Mouse (Mus musculus): Measurements from ENCODE around the gene Capzb. TPM values are rescaled to one million over a fixed set of nuclear protein-coding genes. Genes with fewer than 3 reads are reported as not detected.

Gene Capzb
- 193 and 226 TPM in 2 replicates for polyA plus RNA-seq (2015; fragmentation: Nextera tagmentation; extraction: Ambion mirVana)

GRCm38 (mm10) chr4:139192499-139193175, at the start of gene Capzb:
Gene Capzb (plus strand): TSS chr4:139192899.

GRCm38 (mm10) chr4:139310171-139310898, 117.6 kb downstream of the Capzb start, which contains the start of the genes Pqlc2 and Akr7a5:
Gene Pqlc2 (minus strand): TSS chr4:139310708.
Gene Akr7a5 (plus strand): TSS chr4:139310744.

Other genes with a start within 250 kb of the Capzb start
- not detected in 2 replicates for gene Rnf186, start 225.8 kb upstream of the Capzb start, polyA plus RNA-seq (2015; fragmentation: Nextera tagmentation; extraction: Ambion mirVana)
- 3.2 and 3.9 TPM in 2 replicates for gene Tmco4, start 220.0 kb upstream of the Capzb start, polyA plus RNA-seq (2015; fragmentation: Nextera tagmentation; extraction: Ambion mirVana)
- not detected in 2 replicates for gene Htr6, start 117.3 kb upstream of the Capzb start, polyA plus RNA-seq (2015; fragmentation: Nextera tagmentation; extraction: Ambion mirVana)
- 26.7 and 33.5 TPM in 2 replicates for gene Nbl1, start 99.9 kb upstream of the Capzb start, polyA plus RNA-seq (2015; fragmentation: Nextera tagmentation; extraction: Ambion mirVana)
- 465 and 495 TPM in 2 replicates for gene Minos1, start 61.8 kb upstream of the Capzb start, polyA plus RNA-seq (2015; fragmentation: Nextera tagmentation; extraction: Ambion mirVana)
- 9.5 and 9.8 TPM in 2 replicates for gene Pqlc2, start 117.8 kb downstream of the Capzb start, polyA plus RNA-seq (2015; fragmentation: Nextera tagmentation; extraction: Ambion mirVana)
- gene Akr7a5, start 117.8 kb downstream of the Capzb start, polyA plus RNA-seq (2015; fragmentation: Nextera tagmentation; extraction: Ambion mirVana): 34.2 and 38.0 TPM in 2 replicates
- gene Mrto4, start 159.7 kb downstream of the Capzb start, polyA plus RNA-seq (2015; fragmentation: Nextera tagmentation; extraction: Ambion mirVana): 85.3 and 97.9 TPM in 2 replicates
- gene Emc1, start 159.7 kb downstream of the Capzb start, polyA plus RNA-seq (2015; fragmentation: Nextera tagmentation; extraction: Ambion mirVana): 13.9 and 15.3 TPM in 2 replicates
- 37.4 and 41.1 TPM in 2 replicates for gene Ubr4, start 159.7 kb downstream of the Capzb start, polyA plus RNA-seq (2015; fragmentation: Nextera tagmentation; extraction: Ambion mirVana)